Mouse (Mus musculus) MEL (cell line): ENCODE measurements around the gene Btg1. TPM values are rescaled to one million over a fixed set of nuclear protein-coding genes. Genes with fewer than 3 reads are reported as not detected.

Experiments used
- DNase-seq: peaks from one replicate; pipeline ENCODE4 v3.0.0; 2011; ENCODE audit warnings: low read depth, low spot score
- H3K27ac ChIP-seq: 2 replicates; pipeline ENCODE4 v1.5.1; 2012; ENCODE audit warnings: low read depth, mild to moderate bottlenecking, control low read depth, low read length, moderate library complexity; ENCODE audit not compliant: control insufficient read depth
- H3K27me3 ChIP-seq, 2 experiments: fragments of 150-350 bp in 1 of 2; sonication (generic) in 1 of 2; 2 replicates each; pipeline ENCODE4 v1.6.1; 2012; ENCODE audit warnings: low read length in 2 of 2, mild to moderate bottlenecking in 2 of 2, improper control_type of control experiment in 1 of 2, moderate library complexity in 1 of 2; ENCODE audit not compliant: insufficient read depth in 2 of 2, control insufficient read depth in 1 of 2
- H3K36me3 ChIP-seq, 2 experiments: 2 replicates each; pipeline ENCODE4 v1.6.1; 2012 to 2014; ENCODE audit warnings: low read length in 2 of 2, improper control_type of control experiment in 1 of 2, inconsistent platforms in 1 of 2, mild to moderate bottlenecking in 1 of 2; ENCODE audit not compliant: insufficient read depth in 2 of 2, control insufficient read depth in 1 of 2
- H3K4me1 ChIP-seq, 2 experiments: fragments of 150-350 bp in 1 of 2; sonication (generic) in 1 of 2; 2 replicates each; pipeline ENCODE4 v1.6.1; 2012; ENCODE audit warnings: low read length in 2 of 2, improper control_type of control experiment in 1 of 2, mild to moderate bottlenecking in 1 of 2; ENCODE audit not compliant: insufficient read depth in 2 of 2, control insufficient read depth in 1 of 2
- H3K4me3 ChIP-seq, 2 experiments: fragments of 150-350 bp in 1 of 2; sonication (generic) in 1 of 2; 2 replicates each; pipeline ENCODE4 v1.5.1; 2012; ENCODE audit warnings: low read depth in 2 of 2, low read length in 2 of 2, mild to moderate bottlenecking in 2 of 2, moderate library complexity in 2 of 2, control low read depth in 1 of 2, improper control_type of control experiment in 1 of 2; ENCODE audit not compliant: control insufficient read depth in 1 of 2, insufficient read depth in 1 of 2
- H3K79me2 ChIP-seq: 2 replicates; pipeline ENCODE4 v1.6.1; 2012; ENCODE audit warnings: mild to moderate bottlenecking, low read length, moderate library complexity; ENCODE audit not compliant: control insufficient read depth, poor library complexity, insufficient read depth
- H3K9ac ChIP-seq: 2 replicates; pipeline ENCODE4 v1.6.1; 2012; ENCODE audit warnings: low read depth, mild to moderate bottlenecking, control low read depth, low read length, moderate library complexity; ENCODE audit not compliant: control insufficient read depth, poor library complexity, severe bottlenecking
- H3K9me3 ChIP-seq: fragments of 150-350 bp; sonication (generic); replicated peaks from 2 replicates; pipeline ENCODE4 v1.6.1; 2012; ENCODE audit warnings: mild to moderate bottlenecking, low read length, improper control_type of control experiment, moderate library complexity; ENCODE audit not compliant: insufficient read depth
- BHLHE40 ChIP-seq: IDR thresholded peaks from 2 replicates; pipeline ENCODE4 v1.6.1; 2012; ENCODE audit warnings: low read depth, mild to moderate bottlenecking, inconsistent platforms, low read length, improper control_type of control experiment, borderline replicate concordance
- CHD2 ChIP-seq: IDR thresholded peaks from 2 replicates; pipeline ENCODE4 v1.6.1; 2011; ENCODE audit warnings: low read length, improper control_type of control experiment
- E2F4 ChIP-seq: IDR thresholded peaks from 2 replicates; pipeline ENCODE4 v1.6.1; 2011; ENCODE audit warnings: low read depth, low read length, improper control_type of control experiment, borderline replicate concordance
- ELF1 ChIP-seq: IDR thresholded peaks from 2 replicates; pipeline ENCODE4 v1.6.1; 2014; ENCODE audit warnings: low read depth, mild to moderate bottlenecking, inconsistent platforms, low read length, improper control_type of control experiment, moderate library complexity
- EP300 ChIP-seq, 2 experiments: IDR thresholded peaks; 2 replicates each; pipeline ENCODE4 v1.6.1; 2011; ENCODE audit warnings: improper control_type of control experiment in 2 of 2, low read length in 2 of 2, low read depth in 1 of 2, mild to moderate bottlenecking in 1 of 2
- ETS1 ChIP-seq: IDR thresholded peaks from 2 replicates; pipeline ENCODE4 v1.6.1; 2012; ENCODE audit warnings: low read depth, mild to moderate bottlenecking, inconsistent platforms, low read length, improper control_type of control experiment, moderate library complexity
- GABPA ChIP-seq: IDR thresholded peaks from 2 replicates; pipeline ENCODE4 v1.6.1; 2012; ENCODE audit warnings: low read depth, mild to moderate bottlenecking, inconsistent platforms, low read length, improper control_type of control experiment, moderate library complexity
- GATA1 ChIP-seq: IDR thresholded peaks from 2 replicates; pipeline ENCODE4 v1.6.1; 2011; ENCODE audit warnings: low read depth, low read length, improper control_type of control experiment
- KAT2A ChIP-seq: conservative IDR thresholded peaks from 2 replicates; pipeline ENCODE4 v1.6.1; 2012; ENCODE audit warnings: low read depth, low read length, improper control_type of control experiment, inconsistent platforms
- MAX ChIP-seq: IDR thresholded peaks from 2 replicates; pipeline ENCODE4 v1.6.1; 2011; ENCODE audit warnings: low read length, improper control_type of control experiment
- MXI1 ChIP-seq: IDR thresholded peaks from 2 replicates; pipeline ENCODE4 v1.6.1; 2011; ENCODE audit warnings: mild to moderate bottlenecking, low read depth, low read length, improper control_type of control experiment
- POLR2AphosphoS2 ChIP-seq: IDR thresholded peaks from 2 replicates; pipeline ENCODE4 v1.6.1; 2011; ENCODE audit warnings: low read length, improper control_type of control experiment
- POLR2AphosphoS5 ChIP-seq: IDR thresholded peaks from 2 replicates; pipeline ENCODE4 v1.6.1; 2012; ENCODE audit warnings: low read depth, borderline replicate concordance, mild to moderate bottlenecking, inconsistent platforms, low read length, moderate library complexity, mixed read lengths
- RAD21 ChIP-seq: IDR thresholded peaks from 2 replicates; pipeline ENCODE4 v1.6.1; 2011; ENCODE audit warnings: mild to moderate bottlenecking, low read depth, low read length, improper control_type of control experiment
- TCF12 ChIP-seq: IDR thresholded peaks from 2 replicates; pipeline ENCODE4 v1.6.1; 2014; ENCODE audit warnings: low read depth, mild to moderate bottlenecking, inconsistent platforms, low read length, improper control_type of control experiment, moderate library complexity
- USF1 ChIP-seq: IDR thresholded peaks from 2 replicates; pipeline ENCODE4 v1.6.1; 2014; ENCODE audit warnings: low read depth, mild to moderate bottlenecking, inconsistent platforms, low read length, improper control_type of control experiment, moderate library complexity
- ZNF384 ChIP-seq: IDR thresholded peaks from 2 replicates; pipeline ENCODE4 v1.6.1; 2012; ENCODE audit warnings: low read depth, mild to moderate bottlenecking, inconsistent platforms, low read length, improper control_type of control experiment
- polyA plus RNA-seq, 2 experiments: library from polyadenylated mRNA; stranded (reverse) in 1 of 2; unstranded in 1 of 2; fragments of >175 nt in 1 of 2; fragments of >200 nt in 1 of 2; gene quantifications; 2 replicates each; pipeline versions ENCODE4 v1.2.1 to v1.2.4; 2012; ENCODE audit warnings: low replicate concordance in 2 of 2, low read depth in 1 of 2; ENCODE audit not compliant: insufficient read length in 2 of 2, insufficient read depth in 1 of 2, missing spikeins in 1 of 2
- total RNA-seq: library from RNA; depleted of rRNA; stranded (reverse); fragments of 300-350 nt; gene quantifications from 2 replicates; pipeline ENCODE4 v1.2.3, GENCODE M21; 2012

Btg1 gene
- total and polyA plus RNA-seq, 3 experiments, result 2.0 to 4.8 TPM; not detected in 1

DNA sequence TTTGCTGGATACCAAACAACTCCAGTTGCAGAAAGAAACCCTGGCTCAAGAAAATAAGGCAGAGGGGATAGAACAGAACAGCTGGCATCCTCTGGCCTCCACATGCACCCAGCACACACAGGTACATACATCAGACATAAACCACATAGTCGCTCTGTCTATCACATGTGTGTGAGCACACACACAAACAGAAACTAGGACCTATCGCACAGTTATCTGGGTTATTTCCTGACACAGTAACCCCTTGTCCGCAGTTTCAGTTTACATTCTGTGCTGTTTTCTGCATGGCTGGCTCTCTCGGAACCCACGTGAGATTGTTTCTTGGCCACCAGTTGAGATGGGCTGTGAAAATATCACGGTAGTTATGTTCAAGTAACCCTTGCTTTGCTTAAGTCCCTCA, 28.6 kb upstream of the Btg1 start:
- peaks cover 0 to 2% of the 10 kb centered on the region in 2 experiments; a peak in 1 of 4 replicates for H3K27me3 ChIP-seq
- no peak for TF ChIP-seq GATA1
- no peak for TF ChIP-seq EP300 (IDR thresholded peaks at IDR 0.05; ENCODE audit: low read depth in 1 of 2, low read length in 2 of 2)
- TF ChIP-seq ZNF384, result no peak
- TF ChIP-seq POLR2AphosphoS5, result no peak
- no peak for TF ChIP-seq RAD21
- no peak overlapping the region for H3K27ac ChIP-seq
- DNase-seq, result no peak
- no peaks in the 10 kb centered on the region for H3K9me3 ChIP-seq
- no peaks in the 10 kb centered on the region for H3K79me2 ChIP-seq
- no peaks in the 10 kb centered on the region for H3K4me1 ChIP-seq
- no peak overlapping the region for H3K4me3 ChIP-seq
- no peak overlapping the region for H3K9ac ChIP-seq
- H3K36me3 ChIP-seq, result no peaks in the 10 kb centered on the region

DNA sequence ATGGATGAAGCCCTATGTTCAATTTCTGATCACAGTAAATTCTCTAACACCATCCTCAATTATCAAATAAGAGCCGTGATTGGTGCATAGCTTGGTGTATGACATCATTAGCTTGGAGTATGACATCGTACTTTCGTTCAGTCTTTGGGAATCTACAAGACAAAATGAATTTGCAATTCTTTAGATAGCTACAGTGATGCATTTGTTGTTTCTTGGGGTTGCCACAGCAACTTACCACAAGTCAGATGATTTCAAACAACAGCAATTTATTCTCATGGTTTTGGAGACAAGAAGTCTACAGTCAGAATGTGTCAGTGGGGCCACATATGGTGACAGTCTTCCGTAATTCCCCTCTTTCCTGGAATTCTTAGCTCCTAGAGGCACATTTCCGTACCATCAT, 27.0 kb upstream of the Btg1 start:
- no peaks in the 10 kb centered on the region for H3K9me3 ChIP-seq
- H3K4me1 ChIP-seq, result no peaks in the 10 kb centered on the region
- H3K27me3 ChIP-seq, result peaks cover 0 to 2% of the 10 kb centered on the region in 2 experiments; a peak in 1 of 4 replicates
- H3K36me3 ChIP-seq, result no peaks in the 10 kb centered on the region
- H3K4me3 ChIP-seq, result no peak overlapping the region
- no peak for DNase-seq
- no peak for TF ChIP-seq ETS1
- no peak for TF ChIP-seq BHLHE40
- no peak for TF ChIP-seq MXI1
- no peak for TF ChIP-seq KAT2A
- no peak for TF ChIP-seq POLR2AphosphoS2
- no peak for TF ChIP-seq GABPA
- no peak for TF ChIP-seq ZNF384
- no peak for TF ChIP-seq GATA1
- TF ChIP-seq USF1, result no peak
- no peaks in the 10 kb centered on the region for H3K79me2 ChIP-seq
- H3K9ac ChIP-seq, result no peak overlapping the region
- no peak overlapping the region for H3K27ac ChIP-seq

- Histone ChIP-seq H3K36me3 (no peaks in the 10 kb centered on the region), H3K4me1 (no peaks in the 10 kb centered on the region), H3K79me2 (no peaks in the 10 kb centered on the region), H3K4me3 (no peak overlapping the region), H3K9ac (no peak overlapping the region), H3K27ac (no peak overlapping the region), H3K27me3 (peaks cover 0 to 2% of the 10 kb centered on the region in 2 experiments; a peak in 1 of 4 replicates), H3K9me3 (no peaks in the 10 kb centered on the region)
- no peak for DNase-seq
- TF ChIP-seq MAX, result no peak
- no peak for TF ChIP-seq GABPA
- TF ChIP-seq ELF1, result no peak
- TF ChIP-seq GATA1, result no peak
- no peak for TF ChIP-seq KAT2A
- no peak for TF ChIP-seq USF1
- no peak for TF ChIP-seq MXI1
- TF ChIP-seq TCF12, result no peak
- no peak for TF ChIP-seq POLR2AphosphoS5
- no peak for TF ChIP-seq E2F4
- TF ChIP-seq CHD2, result no peak
- TF ChIP-seq RAD21, result no peak
Observed at GRCm38 (mm10) chr10:96592089-96592488, 24.7 kb upstream of the Btg1 start.
